Mouse (Mus musculus) myocyte (in vitro differentiated cells): ENCODE measurements around the gene Arl15. TPM values are rescaled to one million over a fixed set of nuclear protein-coding genes. Genes with fewer than 3 reads are reported as not detected.

Experiments
- H3K27me3 ChIP-seq: one replicate; pipeline ENCODE4 v1.6.1; 2011; ENCODE audit not compliant: control insufficient read depth, insufficient read depth, insufficient read length
- H3K36me3 ChIP-seq: one replicate; pipeline ENCODE4 v1.6.1; 2011; ENCODE audit not compliant: control insufficient read depth, insufficient read depth
- H3K4me2 ChIP-seq: one replicate; pipeline ENCODE4 v1.6.1; 2011; ENCODE audit warnings: low read depth, control low read depth
- H3K4me3 ChIP-seq: one replicate; pipeline ENCODE4 v1.5.1; 2011; ENCODE audit warnings: mild to moderate bottlenecking, control low read depth, moderate library complexity
- H3K79me2 ChIP-seq: one replicate; pipeline ENCODE4 v1.6.1; 2011; ENCODE audit not compliant: control insufficient read depth, insufficient read depth
- H3ac ChIP-seq: one replicate; pipeline ENCODE4 v1.6.1; 2011; ENCODE audit not compliant: control insufficient read depth, insufficient read length
- CEBPB ChIP-seq: IDR thresholded peaks from 2 replicates; pipeline ENCODE4 v1.6.1; 2011; ENCODE audit warnings: mild to moderate bottlenecking, moderate library complexity; ENCODE audit not compliant: poor library complexity, insufficient read depth, severe bottlenecking
- E2F4 ChIP-seq: IDR thresholded peaks from one replicate; pipeline ENCODE4 v1.6.1; 2011; ENCODE audit warnings: mild to moderate bottlenecking, control low read depth, moderate library complexity; ENCODE audit not compliant: insufficient read depth
- MAX ChIP-seq: IDR thresholded peaks from one replicate; pipeline ENCODE4 v1.6.1; 2011; ENCODE audit warnings: low read depth, mild to moderate bottlenecking, control low read depth
- MYOD1 ChIP-seq, 3 experiments: IDR thresholded peaks; one replicate each; pipeline ENCODE4 v1.6.1; 2011; ENCODE audit warnings: control low read depth in 2 of 3, low read depth in 2 of 3, mild to moderate bottlenecking in 2 of 3, moderate library complexity in 1 of 3; ENCODE audit not compliant: insufficient read length in 2 of 3, control insufficient read depth in 1 of 3
- MYOG ChIP-seq, 3 experiments: IDR thresholded peaks; one replicate each; pipeline ENCODE4 v1.6.1; 2011; ENCODE audit warnings: control low read depth in 2 of 3, low read depth in 2 of 3, mild to moderate bottlenecking in 2 of 3; ENCODE audit not compliant: insufficient read length in 2 of 3, control insufficient read depth in 1 of 3, insufficient read depth in 1 of 3
- POLR2A ChIP-seq: IDR thresholded peaks from one replicate; pipeline ENCODE4 v1.6.1; 2011; ENCODE audit warnings: low read depth, mild to moderate bottlenecking, control low read depth, moderate library complexity; ENCODE audit not compliant: insufficient read length
- POLR2AphosphoS2 ChIP-seq: IDR thresholded peaks from one replicate; pipeline ENCODE4 v1.6.1; 2011; ENCODE audit warnings: low read depth, control low read depth; ENCODE audit not compliant: insufficient read length
- REST ChIP-seq: IDR thresholded peaks from one replicate; pipeline ENCODE4 v1.6.1; 2011; ENCODE audit warnings: mild to moderate bottlenecking, control low read depth, moderate library complexity; ENCODE audit not compliant: insufficient read depth, insufficient read length
- SRF ChIP-seq: IDR thresholded peaks from one replicate; pipeline ENCODE4 v1.6.1; 2011; ENCODE audit warnings: low read depth; ENCODE audit not compliant: control insufficient read depth, insufficient read length
- TCF12 ChIP-seq: IDR thresholded peaks from one replicate; pipeline ENCODE4 v1.6.1; 2011; ENCODE audit warnings: mild to moderate bottlenecking, control low read depth; ENCODE audit not compliant: poor library complexity, insufficient read depth, severe bottlenecking
- TCF3 ChIP-seq: IDR thresholded peaks from one replicate; pipeline ENCODE4 v1.6.1; 2011; ENCODE audit warnings: low read depth, control low read depth; ENCODE audit not compliant: insufficient read length
- USF1 ChIP-seq: IDR thresholded peaks from one replicate; pipeline ENCODE4 v1.6.1; 2011; ENCODE audit warnings: low read depth, mild to moderate bottlenecking, control low read depth, moderate library complexity
- polyA plus RNA-seq: library from polyadenylated mRNA; unstranded; fragments of >200 nt; fragmentation: generic; extraction: Trizol; gene quantifications from one replicate; pipeline ENCODE4 v1.2.1, GENCODE M21; 2012; ENCODE audit warnings: missing spikeins

Gene Arl15
- polyA plus RNA-seq, 1 experiment = 11.1 TPM

GRCm38 (mm10) chr13:113820176-113820575 is 25.9 kb downstream of the Arl15 start:
- TF ChIP-seq MYOD1 (IDR thresholded peaks at IDR 0.05; ENCODE audit: control insufficient read depth in 1 of 3, insufficient read length in 2 of 3, low read depth in 2 of 3) (no peak), SRF (no peak), MYOG (IDR thresholded peaks at IDR 0.05; ENCODE audit: control insufficient read depth in 1 of 3, insufficient read depth in 1 of 3, insufficient read length in 2 of 3, low read depth in 2 of 3) (no peak), E2F4 (no peak), POLR2A (no peak), TCF12 (no peak), USF1 (no peak), CEBPB (no peak), REST (no peak)
- Histone ChIP-seq H3K4me2 (no peak overlapping the region), H3K27me3 (no peaks in the 10 kb centered on the region), H3K4me3 (no peak overlapping the region), H3K79me2 (peaks cover 78% of the 10 kb centered on the region), H3ac (no peak overlapping the region), H3K36me3 (peaks cover 3% of the 10 kb centered on the region)

GRCm38 (mm10) chr13:113821891-113822290 is 27.6 kb downstream of the Arl15 start:
- Histone ChIP-seq H3K79me2 (peaks cover 76% of the 10 kb centered on the region), H3K4me3 (no peak overlapping the region), H3K27me3 (no peaks in the 10 kb centered on the region), H3ac (no peak overlapping the region), H3K4me2 (no peak overlapping the region), H3K36me3 (peaks cover 14% of the 10 kb centered on the region)
- TF ChIP-seq MYOD1 (IDR thresholded peaks at IDR 0.05; ENCODE audit: control insufficient read depth in 1 of 3, insufficient read length in 2 of 3, low read depth in 2 of 3) (no peak), TCF12 (no peak), TCF3 (no peak), SRF (no peak), USF1 (no peak), POLR2AphosphoS2 (no peak), MYOG (IDR thresholded peaks at IDR 0.05; ENCODE audit: control insufficient read depth in 1 of 3, insufficient read depth in 1 of 3, insufficient read length in 2 of 3, low read depth in 2 of 3) (no peak), E2F4 (no peak), CEBPB (no peak), MAX (no peak), REST (no peak), POLR2A (no peak)

GRCm38 (mm10) chr13:113824027-113824426 is 29.7 kb downstream of the Arl15 start:
- Histone ChIP-seq H3K4me3 (no peak overlapping the region), H3ac (no peak overlapping the region), H3K27me3 (no peaks in the 10 kb centered on the region), H3K36me3 (peaks cover 14% of the 10 kb centered on the region), H3K79me2 (peaks cover 67% of the 10 kb centered on the region), H3K4me2 (no peak overlapping the region)
- TF ChIP-seq USF1 (peak; percentile 32), TCF3 (no peak)

GRCm38 (mm10) chr13:113828633-113829032 is 34.3 kb downstream of the Arl15 start:
- no peaks in the 10 kb centered on the region for H3K27me3 ChIP-seq
- peak overlapping the region; percentile 52 for H3K4me2 ChIP-seq
- H3K4me3 ChIP-seq = no peak overlapping the region
- H3ac ChIP-seq = no peak overlapping the region
- TF ChIP-seq MYOG (IDR thresholded peaks at IDR 0.05; ENCODE audit: control insufficient read depth in 1 of 3, insufficient read depth in 1 of 3, insufficient read length in 2 of 3, low read depth in 2 of 3) (no peak), CEBPB (no peak), TCF3 (no peak), SRF (no peak), POLR2A (no peak), REST (no peak), POLR2AphosphoS2 (no peak), MAX (no peak), E2F4 (no peak), TCF12 (no peak)
- H3K79me2 ChIP-seq = peaks cover 59% of the 10 kb centered on the region
- H3K36me3 ChIP-seq = peaks cover 14% of the 10 kb centered on the region

- peaks cover 62% of the 10 kb centered on the region for H3K79me2 ChIP-seq
- H3ac ChIP-seq = no peak overlapping the region
- H3K4me2 ChIP-seq = peak overlapping the region; percentile 52
- peaks cover 14% of the 10 kb centered on the region for H3K36me3 ChIP-seq
- TF ChIP-seq TCF3 = no peak
- peak in 2 of 3 experiments; percentile 46 to 78 for TF ChIP-seq MYOD1 (IDR thresholded peaks at IDR 0.05; ENCODE audit: control insufficient read depth in 1 of 3, insufficient read length in 2 of 3, low read depth in 2 of 3)
- no peak for TF ChIP-seq POLR2AphosphoS2
- TF ChIP-seq E2F4 = no peak
- TF ChIP-seq MYOG (IDR thresholded peaks at IDR 0.05; ENCODE audit: control insufficient read depth in 1 of 3, insufficient read depth in 1 of 3, insufficient read length in 2 of 3, low read depth in 2 of 3) = peak in 2 of 3 experiments; percentile 20 to 58
- no peak for TF ChIP-seq SRF
- TF ChIP-seq CEBPB = no peak
- no peak for TF ChIP-seq POLR2A
- no peak for TF ChIP-seq REST
- TF ChIP-seq TCF12 = peak; percentile 25
- no peak for TF ChIP-seq USF1
- no peak for TF ChIP-seq MAX
- H3K4me3 ChIP-seq = no peak overlapping the region
- H3K27me3 ChIP-seq = no peaks in the 10 kb centered on the region
Observed at GRCm38 (mm10) chr13:113829079-113829478, 34.8 kb downstream of the Arl15 start.
